Mouse (Mus musculus) intestine, embryonic 16.5 days (tissue): ENCODE results near the gene Samd4. TPM values are rescaled to one million over a fixed set of nuclear protein-coding genes. Genes with fewer than 3 reads are reported as not detected.

Experiments
- ATAC-seq: fragments of 200-750 bp; cut with Nextera tagmentation; 2 replicates; pipeline ENCODE4 v1.8.0; 2017; ENCODE audit warnings: moderate TSS enrichment, moderate library complexity
- H3K27ac ChIP-seq: fragments of 300-500 bp; sonication (generic); 2 replicates; pipeline ENCODE4 v1.5.1; 2014; ENCODE audit warnings: mild to moderate bottlenecking, low read length
- H3K27me3 ChIP-seq: fragments of 300-500 bp; sonication (generic); replicated peaks from 2 replicates; pipeline ENCODE4 v1.6.1; 2014; ENCODE audit warnings: low read length, control low read depth, mixed read lengths; ENCODE audit not compliant: control insufficient read depth, insufficient read depth
- H3K36me3 ChIP-seq: fragments of 300-500 bp; sonication (generic); 2 replicates; pipeline ENCODE4 v1.6.1; 2014; ENCODE audit warnings: low read length, control low read depth; ENCODE audit not compliant: control insufficient read depth, insufficient read depth
- H3K4me1 ChIP-seq: fragments of 300-500 bp; sonication (generic); 2 replicates; pipeline ENCODE4 v1.6.1; 2014; ENCODE audit warnings: low read length, control low read depth, mixed read lengths; ENCODE audit not compliant: control insufficient read depth, insufficient read depth
- H3K4me2 ChIP-seq: fragments of 300-500 bp; sonication (generic); 2 replicates; pipeline ENCODE4 v1.6.1; 2014; ENCODE audit warnings: low read depth, low read length, control low read depth
- H3K4me3 ChIP-seq: fragments of 300-500 bp; sonication (generic); 2 replicates; pipeline ENCODE4 v1.5.1; 2014; ENCODE audit warnings: mild to moderate bottlenecking, low read length
- H3K9ac ChIP-seq: fragments of 300-500 bp; sonication (generic); 2 replicates; pipeline ENCODE4 v1.6.1; 2014; ENCODE audit warnings: low read depth, low read length
- H3K9me3 ChIP-seq: fragments of 300-500 bp; sonication (generic); 2 replicates; pipeline ENCODE4 v1.6.1; 2016; ENCODE audit warnings: low read length, control low read depth; ENCODE audit not compliant: control insufficient read depth
- WGBS: fragments of 180-500 bp; shearing (Covaris S2); extraction: QIAGEN DNeasy Blood & Tissue Kit; methylation state at CpG from one replicate; pipeline ENCODE4 v1.1.7; 2014; 5-methylcytosine and 5-hydroxymethylcytosine counted together
- polyA plus RNA-seq: library from polyadenylated mRNA; unstranded; fragments of >200 nt; fragmentation: Nextera tagmentation; extraction: Ambion mirVana; gene quantifications from 2 replicates; pipeline ENCODE4 v1.2.1, GENCODE M21; 2015

Samd4 gene
- polyA plus RNA-seq, 1 experiment from 2014 or later = 4.2 TPM

DNA sequence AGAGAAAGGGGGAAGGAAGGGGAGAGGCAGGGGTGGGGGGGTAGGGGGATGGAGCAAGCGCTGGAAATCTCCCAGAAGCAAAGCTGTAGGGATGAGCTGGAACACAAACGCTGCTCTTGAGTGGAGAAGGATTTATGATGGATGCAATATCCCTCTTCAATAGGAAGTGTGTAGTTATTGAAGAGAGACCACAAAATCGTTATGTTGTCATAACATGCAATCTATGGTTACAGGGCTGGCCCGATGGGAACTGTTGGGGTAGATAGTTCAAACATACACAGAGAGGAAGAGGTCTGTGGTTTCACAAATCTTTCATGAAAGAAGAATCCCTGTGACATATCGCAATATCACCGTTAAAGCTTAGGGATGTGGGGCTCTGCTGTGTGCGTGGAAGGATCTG lies 112.0 kb downstream of the Samd4 start:
- Histone ChIP-seq H3K27ac (no peak overlapping the region), H3K9me3 (no peaks in the 10 kb centered on the region), H3K4me1 (0 out of 2 replicates have a peak, but pooled peaks cover 2% of the 10 kb centered on the region), H3K9ac (no peak overlapping the region), H3K36me3 (no peaks in the 10 kb centered on the region), H3K4me3 (no peak overlapping the region), H3K27me3 (no peaks in the 10 kb centered on the region), H3K4me2 (no peak overlapping the region)
- ATAC-seq = no peak
- 62% methylated on average over 7 of the region's 7 CpGs for WGBS

DNA sequence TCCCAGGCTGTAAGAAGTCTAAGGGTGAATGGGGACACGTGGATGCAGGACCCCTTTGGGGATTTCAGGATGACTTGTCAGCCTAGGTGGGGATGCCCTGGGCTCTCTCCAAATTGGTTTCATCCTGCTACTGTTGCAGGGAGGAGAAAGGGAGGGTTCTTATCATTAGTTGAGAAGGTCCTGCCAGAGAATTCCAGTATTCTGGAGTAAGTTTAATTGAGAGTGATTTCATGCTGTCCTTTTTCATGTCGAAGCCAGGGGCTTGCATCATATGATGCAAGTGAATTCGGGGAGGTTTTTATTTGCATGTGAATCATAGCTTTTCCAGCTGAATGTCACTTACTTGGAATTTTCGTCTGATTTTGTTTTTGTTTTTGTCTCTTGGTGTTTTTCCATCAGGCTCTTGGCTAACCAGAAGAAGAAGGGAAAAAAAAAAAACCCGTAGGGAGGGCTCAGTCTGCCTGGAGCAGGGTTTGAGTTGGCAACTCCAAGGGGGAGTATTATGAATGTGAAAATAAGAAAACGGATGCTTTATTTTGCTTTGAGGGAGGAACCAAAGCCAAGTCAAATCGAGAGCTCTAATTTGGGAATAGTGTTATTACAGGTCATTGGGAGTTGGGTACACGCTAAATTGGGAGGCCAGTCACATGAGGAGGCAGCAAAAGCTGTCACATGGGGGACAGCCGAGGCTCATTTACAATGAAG lies 116.8 kb downstream of the Samd4 start:
- Histone ChIP-seq H3K4me1 (no peaks in the 10 kb centered on the region), H3K4me2 (no peak overlapping the region), H3K27ac (no peak overlapping the region), H3K4me3 (no peak overlapping the region), H3K9me3 (no peaks in the 10 kb centered on the region), H3K36me3 (no peaks in the 10 kb centered on the region), H3K9ac (no peak overlapping the region), H3K27me3 (no peaks in the 10 kb centered on the region)
- no peak for ATAC-seq
- 71% methylated on average over 9 of the region's 9 CpGs for WGBS

DNA sequence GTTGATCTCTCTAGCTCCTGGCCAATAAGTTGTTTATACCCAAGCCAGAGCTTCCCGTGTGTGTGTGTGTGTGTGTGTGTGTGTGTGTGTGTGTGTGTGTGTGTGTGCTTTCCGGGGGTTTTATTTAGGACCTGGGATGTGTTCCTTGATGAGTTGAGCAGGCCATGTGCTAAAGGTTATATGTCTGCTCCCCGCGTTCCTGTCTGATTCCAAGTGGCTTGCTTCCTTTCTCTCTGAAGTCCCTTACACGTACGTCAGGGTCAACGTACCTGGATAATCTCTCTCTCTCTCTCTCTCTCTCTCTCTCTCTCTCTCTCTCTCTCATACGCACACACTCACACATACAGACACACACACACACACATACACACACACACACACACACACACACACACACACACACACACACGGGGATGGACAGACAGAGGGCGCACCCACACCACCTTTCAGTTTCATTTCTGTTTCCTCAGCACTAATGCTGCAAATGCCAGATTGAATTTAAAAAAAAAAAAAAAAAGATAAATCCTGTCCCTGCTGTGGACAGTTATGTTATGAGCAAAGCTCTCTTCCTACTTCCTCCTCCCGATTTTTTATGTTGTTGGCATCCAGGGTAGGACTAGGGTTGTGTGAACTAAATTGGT lies 117.6 kb downstream of the Samd4 start:
- Histone ChIP-seq H3K27ac (no peak overlapping the region), H3K4me1 (no peaks in the 10 kb centered on the region), H3K27me3 (no peaks in the 10 kb centered on the region), H3K9me3 (no peaks in the 10 kb centered on the region), H3K4me2 (no peak overlapping the region), H3K36me3 (no peaks in the 10 kb centered on the region), H3K9ac (no peak overlapping the region), H3K4me3 (no peak overlapping the region)
- WGBS = 62% methylated on average over 11 of the region's 11 CpGs
- ATAC-seq = no peak

DNA sequence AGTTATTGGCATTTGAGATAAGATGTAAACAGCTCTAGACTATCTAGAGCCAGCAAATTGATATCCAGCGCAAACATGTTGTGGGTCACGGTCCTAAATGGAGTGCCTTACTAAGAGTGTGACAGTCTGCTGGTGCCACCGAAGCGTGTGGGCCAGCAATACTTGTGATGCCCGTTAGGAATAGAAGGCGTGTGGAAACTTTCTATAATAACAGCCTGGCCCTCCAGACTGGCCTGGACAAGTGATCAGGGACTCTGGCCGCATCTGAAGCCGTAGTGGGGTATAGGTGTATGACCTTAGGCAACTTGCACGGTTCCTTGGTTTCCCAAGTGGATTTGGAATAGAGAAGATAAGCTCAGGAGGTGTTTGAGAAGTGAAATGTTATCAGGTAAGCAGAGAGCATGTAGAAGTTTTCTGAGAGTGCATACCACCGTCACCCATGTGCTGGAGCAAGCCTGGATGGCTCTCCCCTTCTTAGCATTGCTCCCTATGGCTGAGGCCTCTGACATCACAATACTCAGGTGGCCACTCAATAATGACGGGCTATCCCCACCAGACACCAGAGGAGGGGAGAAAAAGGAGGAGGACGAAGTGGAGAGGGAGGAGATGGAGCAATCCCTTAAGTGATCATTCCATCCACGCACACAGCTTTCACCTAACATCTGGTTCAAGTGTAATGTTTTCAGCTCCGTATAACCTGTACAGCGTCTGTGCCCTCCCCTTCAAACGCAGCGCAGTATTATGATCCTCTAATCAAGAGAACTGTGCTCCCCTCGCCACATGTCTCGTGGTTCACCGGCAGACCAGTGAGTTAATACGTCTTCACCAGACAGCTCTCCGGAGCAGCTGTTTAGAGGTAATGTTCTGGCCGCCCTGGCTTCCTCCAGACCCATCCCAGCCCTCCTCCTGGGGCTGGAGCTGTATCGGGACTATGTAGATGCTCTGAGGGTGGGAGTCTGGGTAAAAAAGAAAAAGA lies 118.4 kb downstream of the Samd4 start:
- ATAC-seq = no peak
- no peaks in the 10 kb centered on the region for H3K4me1 ChIP-seq
- H3K27me3 ChIP-seq = no peaks in the 10 kb centered on the region
- WGBS = 59% methylated on average over 24 of the region's 24 CpGs
- H3K4me3 ChIP-seq = no peak overlapping the region
- no peaks in the 10 kb centered on the region for H3K9me3 ChIP-seq
- no peak overlapping the region for H3K9ac ChIP-seq
- H3K27ac ChIP-seq = no peak overlapping the region
- no peak overlapping the region for H3K4me2 ChIP-seq
- H3K36me3 ChIP-seq = no peaks in the 10 kb centered on the region

DNA sequence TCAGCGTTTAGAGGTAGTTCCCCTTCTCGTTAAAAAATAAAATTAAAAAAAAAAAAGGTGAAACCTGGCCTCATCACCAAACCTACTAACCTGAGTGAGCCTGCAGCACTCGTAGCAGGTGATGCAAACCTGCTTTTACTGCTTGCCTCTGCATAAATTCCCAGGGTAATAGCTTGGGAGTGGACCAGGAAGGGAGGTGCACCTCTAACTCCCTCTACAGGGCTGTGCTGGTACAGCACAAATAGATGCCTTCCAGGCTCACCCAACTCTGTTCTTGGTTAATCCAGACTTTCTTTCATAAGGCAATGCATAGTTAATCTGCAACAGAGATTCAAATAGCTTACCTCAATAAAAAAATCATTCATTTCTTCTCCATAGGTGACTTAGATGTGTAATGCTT lies 121.5 kb downstream of the Samd4 start:
- Histone ChIP-seq H3K9me3 (no peaks in the 10 kb centered on the region), H3K36me3 (no peaks in the 10 kb centered on the region), H3K4me1 (no peaks in the 10 kb centered on the region), H3K4me3 (no peak overlapping the region), H3K27ac (no peak overlapping the region), H3K9ac (no peak overlapping the region), H3K4me2 (no peak overlapping the region), H3K27me3 (no peaks in the 10 kb centered on the region)
- no peak for ATAC-seq
- 23% methylated on average over 3 of the region's 3 CpGs for WGBS

DNA sequence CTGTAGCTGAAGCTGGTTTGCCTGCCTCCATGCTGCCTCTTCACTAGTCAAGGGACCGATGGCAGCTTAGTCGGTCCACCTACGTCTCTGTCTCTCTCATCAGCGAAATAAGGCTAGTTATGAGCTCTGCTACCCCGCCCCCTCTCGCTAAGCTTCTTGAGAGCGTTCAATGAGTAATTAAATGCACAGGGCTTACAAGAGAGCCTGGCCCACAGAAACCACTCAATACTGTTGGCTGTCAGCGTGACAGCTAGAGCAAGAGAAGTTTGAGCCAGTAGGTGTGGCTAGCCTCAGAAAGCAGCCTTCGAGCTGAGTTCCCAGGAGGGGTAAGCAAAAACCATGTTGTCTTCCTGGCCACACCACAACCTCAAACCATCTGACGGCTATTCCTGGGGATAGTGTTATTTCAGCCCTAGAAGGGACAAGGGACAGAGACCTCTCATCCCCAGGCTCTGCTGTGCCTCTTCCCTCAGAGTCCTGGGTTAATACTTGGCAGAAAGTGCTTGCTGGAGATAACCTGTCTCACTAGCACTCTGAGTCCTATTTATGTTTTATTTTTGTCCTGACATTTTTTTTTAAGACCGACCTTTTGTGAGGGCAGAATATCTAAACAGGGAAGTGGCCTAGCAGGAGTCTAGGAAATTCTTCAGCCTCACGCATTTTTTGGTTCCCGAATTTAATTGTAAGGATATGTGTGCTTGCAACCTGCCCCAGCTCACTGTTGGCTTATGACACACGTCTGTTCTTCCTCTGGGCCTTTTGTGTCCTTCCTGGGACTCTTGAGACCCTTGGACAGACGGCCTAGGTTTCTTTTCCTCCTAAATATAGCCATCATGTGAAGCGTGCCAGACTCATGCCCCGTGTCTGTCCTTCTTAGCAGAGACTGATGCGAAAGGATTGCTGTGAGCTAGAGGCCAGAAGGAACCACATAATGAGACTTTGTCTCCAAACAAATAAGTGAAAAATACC lies 128.8 kb downstream of the Samd4 start:
- no peaks in the 10 kb centered on the region for H3K9me3 ChIP-seq
- H3K4me2 ChIP-seq = no peak overlapping the region
- no peak overlapping the region for H3K4me3 ChIP-seq
- no peaks in the 10 kb centered on the region for H3K4me1 ChIP-seq
- no peak overlapping the region for H3K9ac ChIP-seq
- no peak overlapping the region for H3K27ac ChIP-seq
- 69% methylated on average over 18 of the region's 18 CpGs for WGBS
- H3K36me3 ChIP-seq = no peaks in the 10 kb centered on the region
- no peaks in the 10 kb centered on the region for H3K27me3 ChIP-seq
- no peak for ATAC-seq

DNA sequence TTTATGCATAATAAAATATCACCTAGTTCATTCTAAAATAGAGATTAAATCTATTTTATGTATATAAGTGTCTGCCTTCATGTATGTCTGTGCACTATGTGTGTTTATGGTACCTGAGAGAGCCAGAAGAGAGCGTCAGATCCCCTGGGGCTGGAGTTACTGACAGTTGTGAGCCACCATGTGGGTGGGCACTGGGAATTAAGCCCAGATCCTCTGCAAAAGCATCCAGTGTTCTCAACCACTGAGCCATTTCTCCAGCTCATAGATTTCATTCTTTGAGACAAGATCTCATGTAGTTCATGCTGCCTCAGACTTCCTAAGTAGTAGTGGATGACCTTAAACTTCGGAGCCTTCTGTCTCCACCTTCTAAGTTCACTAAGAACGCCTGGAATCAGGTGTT lies 133.0 kb downstream of the Samd4 start:
- no peaks in the 10 kb centered on the region for H3K4me1 ChIP-seq
- WGBS = 85% methylated on average over 3 of the region's 3 CpGs
- H3K27me3 ChIP-seq = no peaks in the 10 kb centered on the region

DNA sequence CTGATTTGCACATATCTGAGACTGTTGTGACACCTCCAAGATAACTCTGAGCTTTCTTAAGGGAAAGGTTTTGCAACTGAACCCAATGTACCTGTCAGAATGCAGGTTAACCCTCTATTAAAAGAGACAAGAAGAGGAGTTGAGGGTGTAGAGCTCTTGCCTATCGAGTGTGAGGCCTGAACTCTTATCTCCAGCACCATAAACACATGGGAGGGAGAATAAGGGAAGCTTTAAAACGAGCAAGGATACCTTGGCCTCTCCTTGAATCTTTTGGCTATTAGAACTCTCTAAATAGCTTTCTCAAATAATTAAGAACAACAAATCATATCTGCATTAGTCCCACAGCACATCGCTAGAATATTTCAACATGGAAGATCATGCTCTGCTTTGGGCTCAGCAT lies 135.0 kb downstream of the Samd4 start:
- Histone ChIP-seq H3K4me2 (no peak overlapping the region), H3K9ac (no peak overlapping the region), H3K4me3 (no peak overlapping the region), H3K36me3 (no peaks in the 10 kb centered on the region), H3K9me3 (no peaks in the 10 kb centered on the region), H3K27me3 (no peaks in the 10 kb centered on the region), H3K27ac (no peak overlapping the region), H3K4me1 (no peaks in the 10 kb centered on the region)
- WGBS = 62% methylated on average over 3 of the region's 3 CpGs
- no peak for ATAC-seq

More for the DNA sequence above, 133.0 kb downstream of the Samd4 start:
- Histone ChIP-seq H3K9me3 (no peaks in the 10 kb centered on the region), H3K36me3 (no peaks in the 10 kb centered on the region), H3K9ac (no peak overlapping the region), H3K4me3 (no peak overlapping the region), H3K27ac (no peak overlapping the region), H3K4me2 (no peak overlapping the region)
- no peak for ATAC-seq
